In genomic region chr19:60866169-60866568, GRCm38 (mm10) we compare ENCODE assay signal across 3 mouse cellular contexts. TPM values are rescaled to one million over a fixed set of nuclear protein-coding genes. Genes with fewer than 3 reads are reported as not detected.
A peak's percentile ranks its signal among the peaks of the same experiment; 100 is the strongest.
DNase-seq lines count a peak whose midpoint lies in the region; TF ChIP-seq lines count a peak whose summit lies in the region.
"Not testable (repeated sequence)": the region's sequence is repeated elsewhere in the genome, so short reads cannot be mapped to it uniquely, and the experiment has no call there.

No protein-coding gene starts in this region.

- in situ Hi-C loops in CH12.LX (cut with MboI; ENCODE audit: low pct_ligation_motif_present, low pct_unique_long_range_greater_than_20kb, low sequenced_read_pairs); ES-E14 (cut with MboI; ENCODE audit: low sequenced_read_pairs in 2 of 2, unreplicated experiment in 2 of 2): not testable (repeated sequence)

- H3K4me2 ChIP-seq in CH12.LX (ENCODE audit: insufficient read depth, low read depth, poor library complexity, severe bottlenecking) = not testable (repeated sequence)

- H3K4me3 ChIP-seq in CH12.LX (replicated peaks in 1 of 3; ENCODE audit: low read depth in 2 of 3, low read length in 2 of 3, poor library complexity in 1 of 3); ES-E14 (ENCODE audit: insufficient read depth in 1 of 2, low read depth in 1 of 2, low read length in 2 of 2, poor library complexity in 1 of 2, severe bottlenecking in 1 of 2); MEL (ENCODE audit: control insufficient read depth in 1 of 2, insufficient read depth in 1 of 2, low read depth in 2 of 2, low read length in 2 of 2): not testable (repeated sequence)

- H3K79me2 ChIP-seq in CH12.LX (replicated peaks; ENCODE audit: control insufficient read depth, extremely low read depth, insufficient read depth, poor library complexity, severe bottlenecking) = peaks cover 11% of the 10 kb centered on the region
- not testable (repeated sequence) for H3K79me2 ChIP-seq in MEL (ENCODE audit: control insufficient read depth, insufficient read depth, low read length, poor library complexity)

- H3K9ac ChIP-seq in CH12.LX (ENCODE audit: insufficient read depth, low read depth); ES-E14 (ENCODE audit: insufficient read depth, low read depth, low read length, poor library complexity, severe bottlenecking); MEL (ENCODE audit: control insufficient read depth, low read depth, low read length, poor library complexity, severe bottlenecking): not testable (repeated sequence)

- TF ChIP-seq CTCF in CH12.LX (conservative IDR thresholded peaks at IDR 0.05 in 1 of 2, IDR thresholded peaks at IDR 0.05 in 1 of 2; ENCODE audit: low read depth in 2 of 2, low read length in 2 of 2); MEL (IDR thresholded peaks at IDR 0.05 in 2 of 3, conservative IDR thresholded peaks at IDR 0.05 in 1 of 3; ENCODE audit: control insufficient read depth in 1 of 3, insufficient read depth in 1 of 3, low read depth in 2 of 3, low read length in 3 of 3, poor library complexity in 1 of 3, severe bottlenecking in 1 of 3): not testable (repeated sequence)

- not testable (repeated sequence) for H3K27ac ChIP-seq in CH12.LX (ENCODE audit: insufficient read depth, low read depth); ES-E14 (ENCODE audit: insufficient read depth, low read depth, low read length, poor library complexity, severe bottlenecking); MEL (ENCODE audit: control insufficient read depth, low read depth, low read length)

- not testable (repeated sequence) for H3K9me3 ChIP-seq in CH12.LX (replicated peaks; ENCODE audit: low read length); ES-E14 (ENCODE audit: control insufficient read depth, insufficient read depth, low read depth, low read length); MEL (replicated peaks; ENCODE audit: insufficient read depth, low read length)

- TF ChIP-seq EP300 in CH12.LX (IDR thresholded peaks at IDR 0.05; ENCODE audit: low read length); MEL (IDR thresholded peaks at IDR 0.05; ENCODE audit: low read depth in 1 of 2, low read length in 2 of 2): not testable (repeated sequence)

- not testable (repeated sequence) for TF ChIP-seq RAD21 in CH12.LX (IDR thresholded peaks at IDR 0.05; ENCODE audit: low read depth, low read length); MEL (IDR thresholded peaks at IDR 0.05; ENCODE audit: low read depth, low read length)

- H3K27me3 ChIP-seq in CH12.LX (replicated peaks); MEL (ENCODE audit: control insufficient read depth in 1 of 2, insufficient read depth in 2 of 2, low read length in 2 of 2): not testable (repeated sequence)

- H3K4me1 ChIP-seq in CH12.LX (ENCODE audit: control insufficient read depth in 1 of 2, insufficient read depth in 2 of 2); ES-E14 (ENCODE audit: control insufficient read depth in 2 of 2, insufficient read depth in 2 of 2, low read length in 2 of 2, poor library complexity in 1 of 2); MEL (ENCODE audit: control insufficient read depth in 1 of 2, insufficient read depth in 2 of 2, low read length in 2 of 2): not testable (repeated sequence)

- not testable (repeated sequence) for TF ChIP-seq POLR2A in CH12.LX (IDR thresholded peaks at IDR 0.05; ENCODE audit: low read depth, low read length); MEL (IDR thresholded peaks at IDR 0.05; ENCODE audit: control insufficient read depth in 1 of 2, insufficient read depth in 1 of 2, low read depth in 1 of 2, low read length in 2 of 2, poor library complexity in 1 of 2)

- DNase-seq in CH12.LX (ENCODE audit: extremely low read depth); ES-E14 (ENCODE audit: low read depth, low spot score); MEL (ENCODE audit: low read depth, low spot score): not testable (repeated sequence)

- H3K36me3 ChIP-seq in CH12.LX (replicated peaks in 1 of 2; ENCODE audit: control insufficient read depth in 1 of 2, insufficient read depth in 1 of 2, low read length in 1 of 2) = peaks cover 38 to 69% of the 10 kb centered on the region in 2 experiments
- peaks cover 12% of the 10 kb centered on the region for H3K36me3 ChIP-seq in ES-E14 (ENCODE audit: control insufficient read depth, insufficient read depth, low read length, poor library complexity, severe bottlenecking)
- peaks cover 28 to 52% of the 10 kb centered on the region in 2 experiments for H3K36me3 ChIP-seq in MEL (ENCODE audit: control insufficient read depth in 1 of 2, insufficient read depth in 2 of 2, low read length in 2 of 2)

- dilution Hi-C loops in CH12.LX (cut with MboI; ENCODE audit: extremely low pct_ligation_motif_present, extremely low pct_unique_long_range_greater_than_20kb, low sequenced_read_pairs) = not testable (repeated sequence)

TF ChIP-seq in CH12.LX, 34 proteins besides CTCF, POLR2A, EP300 and RAD21:
- peak; percentile 23; the same call in 1 of the 2 replicates for TF ChIP-seq MAFK (IDR thresholded peaks at IDR 0.05; ENCODE audit: insufficient replicate concordance, low read length)

TF ChIP-seq in ES-E14, 5 proteins besides CTCF, POLR2A, EP300 and RAD21:
- TF ChIP-seq MAFK (IDR thresholded peaks at IDR 0.05; ENCODE audit: insufficient read depth, low read depth, low read length) = peak; percentile 82
TF ChIP-seq in ES-E14: peak in this region for 1; not testable (repeated sequence) for 4.

TF ChIP-seq in MEL, 35 proteins besides CTCF, POLR2A, EP300 and RAD21:
- peak; percentile 72 for TF ChIP-seq MAFK (IDR thresholded peaks at IDR 0.05; ENCODE audit: borderline replicate concordance, low read depth, low read length)

RNA-seq across cellular contexts. Expression of gene Sfxn4, which starts 4.9 kb away (rescaled TPM):
- 1.9 and 2.2 TPM in 2 replicates for total RNA-seq in CH12.LX (2012; rRNA removed)
- 3.5 and 3.9 TPM in 2 replicates for total RNA-seq in CH12.LX (2014; rRNA removed)
- 3.1 and 3.8 TPM in 2 replicates for polyA plus RNA-seq in CH12.LX (2012; ENCODE audit: insufficient read length, low read depth)
- 1.2 TPM in 2 replicates for total RNA-seq in ES-E14 (2012; rRNA removed)
- total RNA-seq in MEL (2012; rRNA removed) = 0.85 and 1.3 TPM in 2 replicates
- polyA plus RNA-seq in MEL (2012; ENCODE audit: insufficient read depth in 1 of 2, insufficient read length in 2 of 2, low read depth in 1 of 2, low replicate concordance in 2 of 2, missing spikeins in 1 of 2) = 1 to 10 TPM in 1 of 2 experiments, not detected in 1; 9.3 TPM

RNA-seq across cellular contexts. Expression of gene Prdx3, which starts 8.2 kb away (rescaled TPM):
- 180 and 210 TPM in 2 replicates for total RNA-seq in CH12.LX (2012; rRNA removed)
- 414 and 427 TPM in 2 replicates for total RNA-seq in CH12.LX (2014; rRNA removed)
- polyA plus RNA-seq in CH12.LX (2012; ENCODE audit: insufficient read length, low read depth) = 230 and 246 TPM in 2 replicates
- total RNA-seq in ES-E14 (2012; rRNA removed) = 35.1 and 43.9 TPM in 2 replicates
- 267 and 271 TPM in 2 replicates for total RNA-seq in MEL (2012; rRNA removed)
- 100 to 1,000 TPM in 1 of 2 experiments, not detected in 1; 332 TPM for polyA plus RNA-seq in MEL (2012; ENCODE audit: insufficient read depth in 1 of 2, insufficient read length in 2 of 2, low read depth in 1 of 2, low replicate concordance in 2 of 2, missing spikeins in 1 of 2)

RNA-seq across cellular contexts. Expression of gene Grk5, which starts 23.4 kb away (rescaled TPM):
- 5.7 and 7.7 TPM in 2 replicates for total RNA-seq in CH12.LX (2012; rRNA removed)
- total RNA-seq in CH12.LX (2014; rRNA removed) = 7.4 and 7.6 TPM in 2 replicates
- polyA plus RNA-seq in CH12.LX (2012; ENCODE audit: insufficient read length, low read depth) = 11.5 and 12.7 TPM in 2 replicates
- total RNA-seq in ES-E14 (2012; rRNA removed) = 2.2 and 2.5 TPM in 2 replicates
- total RNA-seq in MEL (2012; rRNA removed) = 3.3 and 4.2 TPM in 2 replicates
- polyA plus RNA-seq in MEL (2012; ENCODE audit: insufficient read depth in 1 of 2, insufficient read length in 2 of 2, low read depth in 1 of 2, low replicate concordance in 2 of 2, missing spikeins in 1 of 2) = 1 to 10 TPM in 1 of 2 experiments, not detected in 1; 8.1 TPM

RNA-seq across cellular contexts. Expression of gene Fam45a, which starts 54.8 kb away (rescaled TPM):
- 16.2 TPM in 2 replicates for total RNA-seq in CH12.LX (2012; rRNA removed)
- 24.4 and 29.8 TPM in 2 replicates for total RNA-seq in CH12.LX (2014; rRNA removed)
- 27.3 and 35.2 TPM in 2 replicates for polyA plus RNA-seq in CH12.LX (2012; ENCODE audit: insufficient read length, low read depth)
- total RNA-seq in ES-E14 (2012; rRNA removed) = 15.6 and 17.0 TPM in 2 replicates
- 12.1 and 13.0 TPM in 2 replicates for total RNA-seq in MEL (2012; rRNA removed)
- 10 to 100 TPM in 1 of 2 experiments, not detected in 1; 20.4 TPM for polyA plus RNA-seq in MEL (2012; ENCODE audit: insufficient read depth in 1 of 2, insufficient read length in 2 of 2, low read depth in 1 of 2, low replicate concordance in 2 of 2, missing spikeins in 1 of 2)
